Mouse (Mus musculus) kidney, postnatal 14 days (tissue): ENCODE measurements around the gene Gm20388.
A peak's percentile ranks its signal among the peaks of the same experiment; 100 is the strongest.

Experiments
- DNase-seq: peaks from one replicate; pipeline ENCODE4 v3.0.0; 2022; ENCODE audit warnings: mixed read lengths

The Gm20388 gene

DNA sequence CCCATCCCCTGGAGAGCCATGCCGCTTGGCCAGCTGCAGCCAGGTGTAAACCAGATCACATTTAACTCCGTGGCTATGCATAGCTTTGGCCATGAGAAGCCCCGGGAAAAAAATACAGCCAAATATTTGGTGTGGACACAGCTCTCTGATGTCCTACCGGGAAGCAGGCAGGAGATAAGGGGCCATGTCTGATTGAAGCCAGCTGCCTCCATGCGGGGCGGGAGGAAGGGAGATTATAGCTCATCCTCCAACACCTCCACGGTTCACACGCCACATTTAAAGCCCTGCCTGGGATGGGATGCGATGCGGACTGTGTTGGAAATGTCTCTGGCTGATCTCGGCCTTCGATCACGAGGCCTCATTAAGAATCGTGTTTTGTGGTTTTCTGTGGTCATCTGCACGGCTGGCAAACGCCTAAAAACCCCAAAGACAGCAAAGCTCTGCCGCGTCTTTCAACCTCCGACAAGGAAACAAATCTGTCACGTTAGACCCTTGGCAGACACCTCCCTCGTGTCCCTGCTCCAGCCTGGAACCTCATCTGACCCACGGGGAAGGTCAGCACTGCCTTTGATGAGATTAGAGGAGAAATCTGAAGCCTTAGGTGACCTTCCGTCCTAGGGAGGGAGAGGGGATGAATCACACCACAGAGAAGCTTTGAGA is 2165.7 kb downstream of the Gm20388 start:
- DNase-seq = no peak

DNA sequence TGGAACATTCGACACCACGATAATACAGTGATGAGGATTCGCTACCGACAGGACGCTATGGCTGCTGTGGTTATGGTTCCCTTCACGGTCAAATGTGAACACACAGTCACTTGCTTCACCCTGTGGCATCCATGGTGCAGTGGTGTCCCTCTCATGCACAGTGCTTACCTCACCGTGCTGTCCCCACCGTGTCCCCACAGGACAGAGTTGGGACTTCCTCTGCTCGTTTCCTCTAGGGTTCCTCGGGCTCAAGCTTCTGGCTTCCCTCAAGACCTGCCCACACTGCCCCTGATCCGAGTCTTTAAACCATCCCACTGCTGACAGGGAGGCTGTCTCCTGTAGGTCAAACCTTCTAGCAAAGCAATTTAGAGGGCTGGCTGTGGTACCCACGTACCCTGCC is 2167.7 kb downstream of the Gm20388 start:
- no peak for DNase-seq

DNA sequence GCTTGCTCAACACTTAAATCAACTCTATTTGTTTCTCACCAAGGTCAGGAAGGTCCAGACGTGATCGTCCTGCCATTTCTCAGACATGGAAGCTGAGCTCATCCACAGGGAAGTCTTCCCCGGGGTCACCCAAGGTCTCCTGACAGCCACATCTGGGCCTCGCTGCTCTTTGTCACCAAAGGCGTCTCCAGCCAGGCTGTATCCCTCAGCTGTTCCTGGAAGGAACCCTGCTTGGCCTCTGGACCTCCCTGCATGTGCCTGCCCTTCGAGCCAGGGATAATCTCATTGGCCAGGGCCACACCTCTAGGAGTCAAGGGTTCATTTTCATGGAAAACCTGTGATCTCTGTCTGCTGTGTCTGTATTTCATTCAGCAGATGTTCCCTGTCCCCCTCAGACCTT is 2168.5 kb downstream of the Gm20388 start:
- peak; percentile 39 for DNase-seq

DNA sequence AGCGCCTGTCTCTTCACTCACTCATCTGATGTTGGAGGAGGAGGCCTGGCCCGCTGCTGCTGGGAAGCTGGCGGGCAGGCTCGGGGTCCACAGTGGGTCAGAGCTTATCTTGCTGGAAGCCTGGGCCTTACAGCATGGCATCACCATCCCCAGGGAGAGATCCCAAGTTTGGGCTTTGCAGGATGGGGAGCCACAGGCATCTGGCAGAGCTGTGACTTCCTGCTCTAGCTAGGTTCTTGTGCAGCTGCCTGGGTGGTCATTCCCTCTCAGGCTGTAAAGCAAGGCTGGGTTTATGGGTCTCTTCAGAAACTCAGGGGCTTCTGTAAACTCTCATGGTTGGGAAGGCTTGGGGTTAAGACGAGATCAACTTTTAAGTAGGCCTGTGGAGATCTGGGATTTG is 2169.7 kb downstream of the Gm20388 start:
- DNase-seq = no peak

DNA sequence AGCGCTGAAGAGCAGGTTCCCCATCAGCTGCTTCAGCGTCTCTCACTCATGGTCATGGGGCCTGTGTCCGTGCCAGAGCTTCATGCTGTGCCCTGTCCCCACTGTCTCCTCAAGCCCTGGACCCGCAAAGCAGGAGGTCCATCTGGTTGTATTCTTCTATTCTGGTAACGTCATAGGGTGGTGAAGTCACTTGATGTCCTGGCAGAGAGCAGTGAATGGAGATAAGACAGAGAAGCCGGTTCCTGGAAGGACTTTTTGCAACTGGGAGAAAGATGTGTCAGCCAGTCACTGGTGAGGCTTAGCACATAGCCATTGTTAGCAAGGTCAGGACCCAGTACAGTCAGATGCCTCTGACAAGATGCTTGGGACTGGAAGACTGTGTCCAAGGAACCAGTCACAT is 2172.8 kb downstream of the Gm20388 start:
- DNase-seq = no peak

DNA sequence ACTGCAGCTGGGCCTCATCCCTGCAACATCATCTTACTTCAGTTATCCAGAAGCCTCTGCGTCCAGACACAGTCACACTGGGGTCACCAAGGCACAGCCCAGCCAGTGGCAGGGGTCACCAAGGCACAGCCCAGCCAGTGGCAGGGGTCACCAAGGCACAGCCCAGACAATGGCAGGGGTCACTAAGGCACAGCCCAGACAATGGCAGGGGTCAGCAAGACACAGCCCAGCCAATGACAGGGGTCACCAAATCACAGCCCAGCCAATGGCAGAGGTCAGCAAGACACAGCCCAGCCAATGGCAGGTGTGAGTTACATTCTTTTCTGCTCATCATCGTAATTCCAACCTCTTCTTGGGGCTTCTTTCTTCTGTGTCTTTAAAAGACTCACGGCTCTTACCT is 2173.5 kb downstream of the Gm20388 start:
- DNase-seq = no peak

DNA sequence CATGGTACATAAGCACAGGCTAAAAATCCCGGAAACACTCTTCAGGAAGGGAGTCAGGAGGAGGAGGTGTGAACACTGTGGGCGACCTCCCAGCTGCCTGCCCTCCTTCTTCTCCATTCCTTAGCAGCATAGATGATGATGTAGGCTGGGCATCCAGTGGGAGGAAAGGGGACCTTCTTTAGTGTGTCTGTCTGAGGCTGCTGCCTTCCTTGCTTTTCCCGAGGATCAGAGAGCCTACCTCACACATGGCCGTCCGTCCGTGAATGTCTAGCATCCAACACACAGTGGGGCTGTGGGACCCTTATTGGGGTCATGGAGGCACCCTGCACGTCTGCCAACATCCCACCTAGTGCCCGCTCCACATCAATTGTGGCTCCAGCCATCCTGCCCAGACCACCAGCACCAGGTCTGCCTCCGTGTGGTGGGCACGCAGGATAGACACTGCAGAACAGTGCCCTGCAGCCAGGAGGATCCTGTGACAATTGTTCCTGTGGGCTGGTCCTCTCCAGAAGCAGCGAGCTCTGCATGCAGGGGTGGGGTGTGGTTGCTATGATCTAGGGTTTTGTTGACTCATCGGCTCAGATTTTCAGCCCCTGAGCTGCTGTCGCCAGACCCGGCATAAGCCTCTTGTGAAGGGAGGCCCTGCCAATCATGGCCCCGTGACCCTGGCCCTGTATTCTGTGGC is 2174.2 kb downstream of the Gm20388 start:
- DNase-seq = no peak

DNA sequence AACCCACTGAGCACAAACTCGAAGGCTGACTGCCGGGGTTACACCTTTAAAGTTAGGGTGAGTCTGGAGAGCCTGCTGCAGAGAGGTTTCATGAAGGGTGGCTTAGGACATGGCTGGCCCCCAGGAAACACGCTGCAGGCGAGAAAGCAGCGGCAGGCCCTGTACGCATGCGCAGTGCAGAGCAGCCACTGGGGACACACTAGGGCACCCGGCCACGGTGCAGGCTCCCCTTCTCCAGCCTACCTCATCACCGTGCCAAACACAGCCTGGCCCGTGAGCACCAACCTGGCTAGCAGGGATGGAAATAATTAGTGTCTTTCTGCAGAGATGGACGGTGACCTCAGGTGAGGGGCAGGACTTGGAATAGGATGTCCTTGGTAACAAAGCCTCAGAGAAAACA is 2175.4 kb downstream of the Gm20388 start:
- DNase-seq = no peak

DNA sequence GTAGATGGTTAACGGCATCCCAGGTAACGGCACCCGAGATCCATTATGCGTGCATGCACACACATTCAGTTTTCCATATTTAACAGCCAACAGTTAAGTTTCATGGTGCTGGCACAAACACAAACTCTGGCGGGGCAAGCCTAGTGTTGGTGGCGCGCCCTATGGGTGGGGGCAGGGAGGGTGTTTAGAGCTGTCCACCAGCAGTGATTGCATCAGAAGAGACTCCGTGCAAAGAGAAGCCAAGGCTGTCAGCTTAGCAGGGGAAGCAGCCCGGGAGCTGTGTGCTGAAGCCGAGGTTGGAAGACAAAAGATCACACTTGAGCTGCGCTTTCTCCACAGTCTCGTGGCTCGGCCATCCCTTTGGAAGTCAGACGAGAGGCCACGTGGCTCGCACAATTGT is 2178.0 kb downstream of the Gm20388 start:
- DNase-seq = no peak

DNA sequence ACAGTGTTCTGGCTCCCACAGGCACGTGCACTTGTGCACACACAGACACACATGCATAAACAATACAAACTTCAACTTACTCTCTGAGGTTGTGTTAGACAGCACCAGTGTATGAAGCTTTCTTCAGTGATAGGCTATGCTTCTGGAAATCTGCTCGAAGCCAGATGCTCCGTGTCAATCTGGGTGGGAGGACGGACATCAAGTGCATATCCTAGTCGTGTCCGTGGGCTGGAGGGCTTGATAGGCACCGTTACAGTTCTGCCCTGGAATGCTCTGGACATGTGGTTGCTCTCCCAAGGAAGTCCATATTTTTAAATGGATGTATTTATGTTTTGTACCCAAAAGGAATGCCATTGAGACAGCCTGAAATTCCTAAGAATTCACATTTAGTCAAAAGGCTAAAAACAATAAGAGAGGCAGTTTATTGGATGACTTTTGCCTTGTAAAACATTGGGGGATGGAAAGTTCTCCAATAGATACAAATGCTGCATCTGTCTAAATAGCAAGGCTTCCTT is 2178.6 kb downstream of the Gm20388 start:
- no peak for DNase-seq

DNA sequence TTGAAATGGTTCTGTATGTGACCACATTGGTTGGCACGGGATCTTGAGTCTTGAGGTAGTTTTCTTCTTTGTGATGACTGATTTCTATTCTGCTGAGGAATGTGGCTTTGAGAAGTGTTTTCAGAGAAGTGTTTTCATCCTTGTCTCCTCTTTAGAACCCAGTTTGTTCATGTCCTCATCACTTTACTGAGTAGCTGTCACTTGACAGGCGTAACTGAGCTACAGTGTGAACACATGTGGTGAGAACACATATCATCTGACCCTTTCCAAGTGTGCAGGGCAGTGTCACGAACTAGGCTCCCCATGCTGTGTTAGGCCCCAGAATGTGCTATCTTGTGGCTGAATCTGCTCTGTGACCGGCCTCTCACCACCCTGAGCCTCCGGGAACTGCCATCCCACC is 2181.8 kb downstream of the Gm20388 start:
- no peak for DNase-seq

DNA sequence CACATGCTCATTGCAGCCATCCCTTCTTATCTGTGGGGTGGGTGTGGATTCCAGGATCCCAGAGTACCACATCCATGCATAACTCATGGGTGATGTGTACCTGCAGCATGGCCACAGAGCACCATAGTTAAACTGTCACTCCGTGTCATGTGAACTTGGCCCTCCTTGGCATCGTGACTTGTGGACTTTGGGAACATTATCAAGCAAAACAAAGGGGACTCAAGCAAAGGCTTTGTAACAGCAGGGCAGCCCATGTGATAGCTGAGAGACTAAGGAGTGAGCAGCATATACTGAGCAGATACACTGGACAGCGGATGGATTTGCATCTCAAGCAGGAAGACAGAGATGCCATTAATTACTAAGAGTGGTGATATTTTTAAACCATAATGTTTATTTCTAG is 2188.1 kb downstream of the Gm20388 start:
- no peak for DNase-seq

DNA sequence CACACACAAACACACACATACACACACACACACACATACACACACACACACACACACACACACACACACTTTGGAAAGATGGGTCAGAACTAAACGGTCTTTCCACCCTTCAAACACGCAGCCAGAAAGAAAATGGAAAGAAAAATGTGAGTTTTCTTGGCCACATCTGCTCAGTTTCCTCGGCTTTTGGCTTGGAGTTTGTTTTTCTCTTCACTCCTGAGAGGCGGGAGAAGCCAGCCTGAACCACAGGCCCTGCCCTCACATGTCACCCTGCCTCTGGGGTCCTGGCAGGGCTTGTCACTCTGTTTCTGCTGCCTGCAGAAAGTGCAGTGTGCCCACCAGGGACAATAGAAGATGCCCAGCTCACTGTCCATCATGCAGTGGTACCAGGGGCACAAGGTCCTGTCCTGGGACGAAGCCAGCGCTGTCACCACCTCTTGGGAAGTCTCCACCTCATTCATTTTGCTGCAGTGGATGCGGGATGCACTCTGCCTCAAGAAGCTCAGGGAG is 2189.1 kb downstream of the Gm20388 start:
- DNase-seq = no peak

DNA sequence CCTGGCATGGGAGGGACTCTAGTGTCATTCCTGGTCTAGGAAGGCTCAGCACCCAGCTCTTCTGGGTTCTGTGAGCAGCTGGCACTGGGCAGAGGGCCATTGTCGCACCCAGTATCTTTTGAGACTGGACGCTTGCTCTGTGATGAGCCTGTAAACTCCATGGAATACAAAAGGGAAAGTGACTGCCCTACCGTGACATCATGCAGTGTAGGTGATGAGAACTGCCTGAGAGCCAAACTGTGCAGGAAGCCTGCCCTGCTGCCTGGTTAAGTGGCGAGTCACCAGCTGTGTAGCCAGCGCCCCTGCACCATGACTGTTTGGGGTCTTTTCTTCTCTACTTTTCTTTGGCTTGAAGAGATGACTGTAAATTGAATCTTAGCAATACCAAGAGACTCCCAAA is 2191.2 kb downstream of the Gm20388 start:
- no peak for DNase-seq

DNA sequence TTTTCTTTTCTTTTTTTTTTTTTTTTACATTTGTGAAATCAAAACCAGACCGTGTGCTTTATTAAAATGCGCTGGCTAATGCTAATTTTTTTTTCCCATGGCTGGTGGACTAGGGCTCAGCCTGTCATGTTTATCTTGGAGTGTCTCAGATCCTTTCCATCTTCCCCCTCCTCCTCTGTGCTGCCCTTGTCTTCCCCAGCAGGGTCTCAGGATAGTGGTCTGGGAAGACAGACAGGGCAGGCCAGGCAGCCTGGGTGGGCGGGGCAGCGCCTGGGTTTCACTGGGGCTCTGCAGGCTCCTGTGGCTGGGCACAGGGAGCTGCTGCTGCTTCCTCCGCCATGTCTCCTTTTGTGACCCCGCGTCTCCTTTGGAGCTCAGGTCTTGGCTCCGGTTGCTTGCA is 2191.6 kb downstream of the Gm20388 start:
- DNase-seq = no peak

DNA sequence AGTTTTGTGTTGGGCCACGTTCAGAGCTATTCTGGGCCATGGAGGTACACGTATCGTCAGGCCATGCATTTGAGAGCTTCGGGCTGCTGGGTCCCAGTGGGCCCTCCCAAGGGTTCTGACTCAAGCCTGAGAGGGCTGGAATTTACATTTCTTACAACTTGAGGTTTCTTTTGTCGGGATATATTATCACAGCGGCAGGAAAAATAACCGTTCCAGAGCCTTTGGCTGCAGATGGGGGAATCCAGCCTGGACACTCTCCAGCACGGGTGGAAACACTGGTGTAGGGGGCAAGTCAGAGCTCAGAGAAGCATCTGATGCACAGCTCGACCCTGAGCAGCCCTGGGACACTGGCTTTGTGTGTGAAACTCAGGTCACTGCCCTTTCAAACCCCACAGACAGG is 2192.6 kb downstream of the Gm20388 start:
- no peak for DNase-seq

DNA sequence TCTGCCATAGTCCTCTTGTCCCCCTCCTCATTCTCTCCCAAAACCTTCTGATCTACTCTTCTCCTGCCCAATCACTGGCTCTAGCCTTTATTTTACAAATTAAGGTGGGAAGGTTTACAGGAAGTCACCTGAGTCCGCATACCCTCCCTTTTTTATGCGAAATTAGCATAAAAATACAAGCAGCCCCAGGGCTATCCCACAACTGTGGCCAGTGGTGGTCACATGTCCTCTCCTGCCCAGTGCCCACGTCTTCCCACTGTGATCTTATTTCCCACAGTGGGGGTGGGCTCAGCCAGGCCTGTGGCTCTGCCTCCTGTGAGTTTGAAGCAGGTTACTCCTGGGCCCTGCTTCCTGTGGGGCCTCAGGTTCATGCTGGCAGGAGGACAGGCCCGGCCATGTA is 2194.0 kb downstream of the Gm20388 start:
- DNase-seq = no peak

DNA sequence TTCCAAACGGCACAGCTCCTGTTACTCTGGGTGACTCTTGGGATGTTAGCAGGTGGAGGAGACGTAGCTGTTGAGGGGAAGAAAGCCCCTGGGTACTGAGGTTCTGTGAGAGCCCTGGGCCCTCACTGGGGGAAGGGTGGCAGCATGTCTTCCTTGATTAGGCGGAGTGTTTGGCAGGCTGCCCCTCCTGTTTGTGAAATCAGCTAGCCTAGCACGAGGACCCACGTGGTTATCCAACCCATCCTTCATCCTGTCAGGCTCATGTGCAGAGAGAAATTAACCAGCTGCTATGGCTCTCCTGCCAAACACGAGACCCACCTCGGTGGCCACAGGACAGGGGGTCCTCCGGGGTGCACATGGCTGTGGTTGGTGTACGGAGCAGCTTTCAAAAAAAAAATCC is 2195.6 kb downstream of the Gm20388 start:
- DNase-seq = peak; percentile 59

DNA sequence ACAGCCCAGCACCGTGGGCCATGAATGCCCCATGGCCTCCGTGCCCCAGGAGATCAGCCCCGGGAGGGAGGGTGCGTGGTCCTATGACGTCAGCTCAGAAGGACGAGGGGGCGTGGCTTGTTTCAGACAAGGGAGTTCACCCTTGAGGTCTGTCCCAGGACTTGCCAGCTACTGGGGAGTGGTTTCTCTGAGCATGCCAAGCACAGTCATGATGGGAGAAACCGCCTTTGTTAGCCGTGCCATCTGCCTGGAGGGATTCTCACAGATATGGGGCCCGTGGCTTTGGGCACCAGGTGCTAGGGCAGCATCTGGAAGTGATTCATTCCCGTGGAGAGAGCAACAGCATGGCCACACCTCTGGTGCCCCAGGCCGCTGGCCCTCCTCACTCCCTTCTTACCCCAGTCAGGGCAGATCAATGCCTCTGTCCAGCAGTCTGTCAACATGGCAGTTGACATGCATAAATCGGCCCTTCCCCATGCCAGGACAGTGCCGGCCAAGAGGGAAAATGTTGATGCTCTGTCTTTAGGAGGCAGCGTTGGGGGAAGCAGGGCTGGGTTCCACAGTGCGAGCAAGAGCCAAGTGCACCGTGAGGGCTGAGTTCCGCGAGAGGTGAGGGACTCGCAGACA is 2199.7 kb downstream of the Gm20388 start:
- no peak for DNase-seq

DNA sequence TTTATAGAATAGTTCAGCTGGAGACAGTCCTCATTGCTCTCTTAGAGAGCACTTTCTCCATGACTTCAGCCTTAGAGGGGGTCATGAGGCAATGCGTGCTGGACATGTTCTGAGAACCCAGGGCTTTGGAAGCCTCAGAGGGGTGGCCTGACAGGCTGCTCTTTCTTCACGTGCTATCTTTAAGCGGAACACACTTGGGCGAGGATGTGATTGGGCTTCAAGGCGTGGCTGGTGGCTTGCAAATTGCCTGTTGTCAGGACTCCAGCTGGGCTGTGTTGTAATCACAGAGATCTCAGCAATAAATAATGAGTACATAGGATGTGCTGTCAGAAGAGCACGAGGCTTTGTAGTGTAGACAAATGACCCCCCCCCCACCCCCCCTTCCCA is 2200.2 kb downstream of the Gm20388 start:
- no peak for DNase-seq

DNA sequence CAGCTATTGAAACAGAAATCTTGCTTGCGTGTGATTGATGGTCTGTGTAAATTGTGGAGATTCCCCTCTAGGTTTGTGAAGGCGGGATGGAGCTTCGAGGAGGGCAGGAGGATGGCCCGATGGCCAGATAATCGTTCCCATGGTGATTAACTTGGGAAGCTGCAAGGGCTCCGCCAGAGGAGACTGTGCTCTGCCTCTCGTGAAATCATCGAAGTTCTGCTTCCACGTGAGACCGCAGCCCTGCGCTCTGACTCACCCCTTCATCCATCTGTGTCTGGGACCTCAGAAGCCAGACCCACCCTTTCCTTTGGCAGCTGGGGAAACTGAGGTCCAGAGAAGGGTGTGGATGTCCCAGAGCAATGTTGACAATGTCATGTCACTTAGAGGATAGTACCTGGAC is 2201.1 kb downstream of the Gm20388 start:
- DNase-seq = no peak

DNA sequence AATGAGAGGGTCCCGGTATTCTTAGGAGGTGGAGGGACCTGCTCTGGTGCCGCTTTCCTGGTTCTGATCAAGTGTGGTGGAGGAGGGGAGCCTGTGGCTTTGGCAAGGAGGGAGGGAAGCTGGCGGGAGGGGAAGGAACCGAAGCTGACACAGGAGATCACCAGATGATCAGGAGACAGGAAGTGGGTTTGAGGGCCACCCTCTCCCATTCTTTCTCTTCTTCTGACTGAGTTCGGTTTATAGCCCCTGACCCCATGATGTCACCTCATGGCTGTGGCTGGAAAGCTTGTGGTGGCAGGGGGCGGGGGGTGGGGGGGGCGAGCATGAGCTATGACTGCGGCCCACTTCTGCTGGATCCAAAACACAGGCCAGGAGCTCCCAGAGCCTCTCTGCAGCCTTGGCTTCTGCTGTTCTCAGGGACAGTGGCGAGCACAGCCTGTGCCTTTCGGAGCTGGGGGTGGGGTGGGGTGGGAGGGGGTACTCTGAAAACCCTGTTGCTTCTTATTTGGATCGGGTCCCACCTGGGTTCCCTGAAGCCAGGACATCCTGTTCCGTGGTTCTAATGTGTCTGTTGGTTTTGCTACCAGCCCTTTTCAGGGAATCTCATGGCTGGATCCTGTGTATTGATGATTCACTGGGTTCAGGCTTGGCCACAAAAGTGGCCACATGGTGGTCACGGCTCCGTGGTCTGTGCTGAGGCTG is 2201.8 kb downstream of the Gm20388 start:
- DNase-seq = peak; percentile 44

DNA sequence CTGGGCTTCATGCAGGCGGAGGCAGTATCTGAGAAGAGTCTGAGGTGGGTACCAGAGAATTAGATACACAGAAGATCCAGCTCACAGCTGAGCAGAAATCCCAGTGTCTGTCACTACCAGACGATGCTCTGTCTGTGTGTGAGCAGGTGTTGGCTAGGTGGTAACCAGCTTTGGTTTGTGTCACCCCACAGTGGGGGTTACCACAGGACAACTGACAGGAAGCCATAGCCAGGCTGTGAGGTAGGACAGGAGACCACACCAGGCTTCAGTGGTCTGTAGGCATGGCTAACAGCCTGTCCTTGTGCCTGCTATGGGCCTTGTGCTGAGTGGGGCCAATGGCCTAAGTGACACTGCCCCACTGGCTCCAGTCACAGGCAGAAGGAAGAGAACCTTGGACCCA is 2204.2 kb downstream of the Gm20388 start:
- DNase-seq = no peak
